Mouse (Mus musculus): ENCODE data around the gene Srarp. TPM values are rescaled to one million over a fixed set of nuclear protein-coding genes. Genes with fewer than 3 reads are reported as not detected.
A peak's percentile ranks its signal among the peaks of the same experiment; 100 is the strongest.

Gene Srarp
- polyA plus RNA-seq, 1 experiment from 2014 or later, result 0.62 TPM

DNA sequence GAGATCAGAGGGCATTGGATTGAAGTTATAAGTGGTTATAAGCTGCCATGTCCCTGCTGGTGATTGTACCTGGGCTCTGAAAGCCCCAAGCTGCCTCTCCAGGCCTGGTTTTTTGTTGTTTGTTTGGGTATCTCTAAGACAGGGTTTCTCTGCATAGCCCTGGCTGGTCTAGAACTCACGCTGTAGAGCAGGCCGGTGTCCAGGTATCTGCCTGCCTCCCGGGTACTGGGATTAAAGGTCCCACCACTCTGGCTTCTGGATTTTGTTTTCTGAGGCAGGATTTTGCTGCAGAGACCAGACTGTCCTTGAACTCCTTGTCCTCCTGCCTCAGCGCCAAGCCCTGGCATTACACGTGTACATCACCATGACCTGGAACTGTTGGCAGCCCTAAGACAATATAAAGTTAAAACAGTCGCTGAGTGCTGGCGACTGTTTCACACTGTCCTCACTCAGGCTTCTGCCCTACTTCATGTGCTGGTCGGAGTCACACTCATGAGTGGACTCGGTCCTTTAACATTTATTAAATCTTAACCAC, 16.1 kb upstream of the Srarp start:
- WGBS, result 94% methylated on average over 9 of the region's 9 CpGs
- peaks cover 21% of the 10 kb centered on the region for H3K36me3 ChIP-seq (ENCODE audit: control insufficient read depth, insufficient read depth, low read length)
- no peaks in the 10 kb centered on the region for H3K27me3 ChIP-seq (ENCODE audit: control insufficient read depth, insufficient read depth, low read depth, low read length)
- no peak overlapping the region for H3K4me3 ChIP-seq (ENCODE audit: low read depth, low read length)
- no peak overlapping the region for H3K27ac ChIP-seq (ENCODE audit: low read length)
- no peak overlapping the region for H3K4me2 ChIP-seq (ENCODE audit: low read length)
- H3K9me3 ChIP-seq (replicated peaks; ENCODE audit: control insufficient read depth, low read length, poor library complexity, severe bottlenecking), result no peaks in the 10 kb centered on the region
- H3K4me1 ChIP-seq (ENCODE audit: control insufficient read depth, insufficient read depth, low read length), result no peaks in the 10 kb centered on the region
- H3K9ac ChIP-seq (ENCODE audit: low read depth, low read length), result no peak overlapping the region
- no peak for ATAC-seq

DNA sequence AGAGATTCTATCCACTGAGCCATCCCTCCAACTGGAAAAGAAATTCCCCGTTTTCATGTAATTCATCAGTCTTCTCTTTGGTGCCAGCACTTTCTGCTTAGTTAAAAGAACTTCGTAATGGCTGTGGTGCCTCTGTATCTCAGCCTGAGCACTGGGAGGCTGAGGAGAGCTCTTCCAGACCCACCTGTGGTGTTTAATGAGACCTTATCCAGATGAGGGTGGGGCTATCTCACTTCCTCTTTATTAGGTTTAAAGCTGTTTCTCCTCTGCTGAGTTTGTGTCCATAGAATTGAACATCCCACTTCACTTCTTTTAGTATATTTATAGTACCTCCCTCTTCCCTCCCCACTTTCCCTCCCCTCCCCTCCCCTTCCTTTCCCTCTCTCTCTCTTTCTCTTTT, 15.3 kb upstream of the Srarp start:
- H3K27ac ChIP-seq (ENCODE audit: low read length), result no peak overlapping the region
- no peaks in the 10 kb centered on the region for H3K27me3 ChIP-seq (ENCODE audit: control insufficient read depth, insufficient read depth, low read depth, low read length)
- H3K4me1 ChIP-seq (ENCODE audit: control insufficient read depth, insufficient read depth, low read length), result no peaks in the 10 kb centered on the region; the same call in 1 of the 2 replicates
- no peak overlapping the region for H3K4me3 ChIP-seq (ENCODE audit: low read depth, low read length)
- no peak for ATAC-seq
- H3K4me2 ChIP-seq (ENCODE audit: low read length), result no peak overlapping the region
- 88% methylated on average over 2 of the region's 2 CpGs for WGBS
- H3K36me3 ChIP-seq (ENCODE audit: control insufficient read depth, insufficient read depth, low read length), result peaks cover 21% of the 10 kb centered on the region
- H3K9me3 ChIP-seq (replicated peaks; ENCODE audit: control insufficient read depth, low read length, poor library complexity, severe bottlenecking), result no peaks in the 10 kb centered on the region
- no peak overlapping the region for H3K9ac ChIP-seq (ENCODE audit: low read depth, low read length)

DNA sequence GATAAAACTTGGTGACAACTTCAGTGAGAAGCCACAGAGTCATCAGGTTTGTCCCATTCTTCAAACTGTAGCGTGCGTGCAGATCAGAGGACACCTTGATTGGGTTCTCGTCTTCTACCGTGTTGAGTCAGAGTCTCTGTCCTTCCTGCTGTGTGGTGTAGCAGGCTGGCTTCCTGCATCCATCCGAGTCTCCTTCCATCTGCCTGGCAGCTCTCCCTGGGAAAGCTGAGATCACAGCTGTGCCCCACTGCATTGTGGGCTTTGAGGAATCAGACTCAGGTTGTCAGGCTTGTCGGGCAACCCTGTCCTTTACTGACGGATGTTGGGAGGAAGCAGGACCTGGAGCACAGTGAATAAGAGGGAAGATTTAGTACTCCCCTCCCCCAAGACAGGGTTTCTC, 10.3 kb upstream of the Srarp start:
- H3K4me2 ChIP-seq (ENCODE audit: low read length), result no peak overlapping the region
- H3K27ac ChIP-seq (ENCODE audit: low read length), result no peak overlapping the region
- ATAC-seq, result no peak
- H3K9ac ChIP-seq (ENCODE audit: low read depth, low read length), result no peak overlapping the region
- H3K9me3 ChIP-seq (replicated peaks; ENCODE audit: control insufficient read depth, low read length, poor library complexity, severe bottlenecking), result no peaks in the 10 kb centered on the region
- peaks cover 16% of the 10 kb centered on the region for H3K4me1 ChIP-seq (ENCODE audit: control insufficient read depth, insufficient read depth, low read length)
- H3K4me3 ChIP-seq (ENCODE audit: low read depth, low read length), result no peak overlapping the region
- 77% methylated on average over 7 of the region's 7 CpGs for WGBS
- H3K36me3 ChIP-seq (ENCODE audit: control insufficient read depth, insufficient read depth, low read length), result peaks cover 16% of the 10 kb centered on the region
- no peaks in the 10 kb centered on the region for H3K27me3 ChIP-seq (ENCODE audit: control insufficient read depth, insufficient read depth, low read depth, low read length)

GRCm38 (mm10) chr4:141445328-141445720, 9.4 kb upstream of the Srarp start:
- Histone ChIP-seq H3K27me3 (ENCODE audit: control insufficient read depth, insufficient read depth, low read depth, low read length) (no peaks in the 10 kb centered on the region), H3K4me1 (ENCODE audit: control insufficient read depth, insufficient read depth, low read length) (peaks cover 16% of the 10 kb centered on the region), H3K9me3 (replicated peaks; ENCODE audit: control insufficient read depth, low read length, poor library complexity, severe bottlenecking) (no peaks in the 10 kb centered on the region), H3K4me3 (ENCODE audit: low read depth, low read length) (peak overlapping the region; percentile 99), H3K4me2 (ENCODE audit: low read length) (peak overlapping the region; percentile 89), H3K27ac (ENCODE audit: low read length) (peak overlapping the region; percentile 88), H3K36me3 (ENCODE audit: control insufficient read depth, insufficient read depth, low read length) (peaks cover 16% of the 10 kb centered on the region), H3K9ac (ENCODE audit: low read depth, low read length) (peak overlapping the region; percentile 99)
- ATAC-seq, result no peak
- 16% methylated on average over 14 of the region's 14 CpGs for WGBS

- Histone ChIP-seq H3K4me2 (ENCODE audit: low read length) (peak within 1 kb of the TSS; percentile 89), H3K9ac (ENCODE audit: low read depth, low read length) (peak within 1 kb of the TSS; percentile 99), H3K4me1 (ENCODE audit: control insufficient read depth, insufficient read depth, low read length) (peaks cover 16% of the 10 kb centered on the region), H3K36me3 (ENCODE audit: control insufficient read depth, insufficient read depth, low read length) (peaks cover 16% of the 10 kb centered on the region), H3K27ac (ENCODE audit: low read length) (peak within 1 kb of the TSS; percentile 88), H3K27me3 (ENCODE audit: control insufficient read depth, insufficient read depth, low read depth, low read length) (no peaks in the 10 kb centered on the region), H3K9me3 (replicated peaks; ENCODE audit: control insufficient read depth, low read length, poor library complexity, severe bottlenecking) (no peaks in the 10 kb centered on the region), H3K4me3 (ENCODE audit: low read depth, low read length) (peak within 1 kb of the TSS; percentile 99)
- WGBS, result under 1% methylated on average over 62 of the region's 102 CpGs
- ATAC-seq, result peak; percentile 95
Observed at GRCm38 (mm10) chr4:141444451-141445327, 8.8 kb upstream of the Srarp start, which contains the start of gene Zbtb17. Gene Zbtb17, plus strand, starts transcription at chr4:141444654.

DNA sequence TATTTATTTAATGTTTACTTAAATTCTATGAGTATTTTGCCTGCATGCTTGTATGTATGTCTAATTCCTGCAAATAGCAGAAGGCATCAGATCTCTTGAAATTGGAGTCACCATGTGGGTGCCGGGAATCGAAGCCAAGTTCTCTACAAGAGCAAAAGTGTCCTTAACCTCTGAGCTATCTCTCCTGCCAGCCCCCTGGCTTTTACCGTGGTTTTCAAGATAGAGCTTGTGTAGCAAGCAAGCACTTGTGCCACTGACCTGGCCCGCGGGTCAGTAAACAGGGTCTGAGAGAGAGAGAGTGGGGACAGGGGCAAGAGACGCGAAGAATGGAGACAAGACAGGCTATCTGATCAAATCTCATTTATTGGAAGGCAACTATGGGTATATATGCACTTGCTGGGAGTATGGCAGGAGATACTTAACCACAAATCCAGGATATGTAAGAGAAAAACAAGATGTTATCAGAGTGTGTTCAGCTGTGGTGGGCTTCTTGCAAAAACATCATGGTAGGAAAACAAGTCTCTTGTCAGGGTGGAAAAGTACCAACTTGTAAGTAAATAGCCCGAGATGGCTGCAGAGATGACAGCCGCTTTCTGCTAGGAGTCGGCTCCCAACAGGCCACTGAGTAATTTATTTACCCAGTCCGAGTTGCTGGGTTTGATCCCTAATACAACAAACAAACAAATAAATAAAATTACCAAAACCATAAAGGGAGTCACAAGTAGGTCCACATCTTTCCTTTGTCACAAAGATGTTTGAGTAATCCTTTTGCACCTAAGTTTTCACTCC, 7.9 kb upstream of the Srarp start:
- peaks cover 8% of the 10 kb centered on the region for H3K36me3 ChIP-seq (ENCODE audit: control insufficient read depth, insufficient read depth, low read length)
- H3K9me3 ChIP-seq (replicated peaks; ENCODE audit: control insufficient read depth, low read length, poor library complexity, severe bottlenecking), result no peaks in the 10 kb centered on the region
- H3K9ac ChIP-seq (ENCODE audit: low read depth, low read length), result peak overlapping the region; percentile 99; the same call in 1 of the 2 replicates
- peak overlapping the region; percentile 64 for H3K4me2 ChIP-seq (ENCODE audit: low read length)
- H3K27me3 ChIP-seq (ENCODE audit: control insufficient read depth, insufficient read depth, low read depth, low read length), result no peaks in the 10 kb centered on the region
- ATAC-seq, result no peak
- H3K27ac ChIP-seq (ENCODE audit: low read length), result no peak overlapping the region
- peak overlapping the region; percentile 99 for H3K4me3 ChIP-seq (ENCODE audit: low read depth, low read length)
- 52% methylated on average over 11 of the region's 11 CpGs for WGBS
- H3K4me1 ChIP-seq (ENCODE audit: control insufficient read depth, insufficient read depth, low read length), result peaks cover 16% of the 10 kb centered on the region

DNA sequence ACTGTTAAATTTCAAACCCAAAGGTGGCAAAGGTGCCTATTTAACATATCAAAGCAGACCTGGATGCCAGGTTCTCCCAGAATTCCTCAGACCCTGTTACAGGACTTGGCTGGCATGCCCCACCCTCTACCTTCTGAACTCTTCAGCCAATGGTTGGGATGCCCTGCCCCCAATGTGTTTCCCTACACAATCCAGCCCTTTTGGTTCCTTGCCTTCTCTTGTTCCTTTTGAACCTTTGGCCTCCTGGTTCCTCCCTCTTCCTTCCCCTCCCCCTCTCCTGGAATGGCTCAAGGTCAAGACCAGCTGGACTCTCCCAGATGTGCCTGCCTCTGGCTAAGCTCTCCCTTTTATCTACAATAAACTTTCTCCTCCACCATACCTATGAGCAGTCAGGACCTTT, 5.0 kb upstream of the Srarp start:
- Histone ChIP-seq H3K4me3 (ENCODE audit: low read depth, low read length) (no peak overlapping the region), H3K27ac (ENCODE audit: low read length) (no peak overlapping the region), H3K9me3 (replicated peaks; ENCODE audit: control insufficient read depth, low read length, poor library complexity, severe bottlenecking) (no peaks in the 10 kb centered on the region), H3K27me3 (ENCODE audit: control insufficient read depth, insufficient read depth, low read depth, low read length) (no peaks in the 10 kb centered on the region), H3K36me3 (ENCODE audit: control insufficient read depth, insufficient read depth, low read length) (no peaks in the 10 kb centered on the region), H3K4me1 (ENCODE audit: control insufficient read depth, insufficient read depth, low read length) (peaks cover 14% of the 10 kb centered on the region), H3K9ac (ENCODE audit: low read depth, low read length) (no peak overlapping the region), H3K4me2 (ENCODE audit: low read length) (no peak overlapping the region)
- ATAC-seq, result no peak

GRCm38 (mm10) chr4:141439083-141439803, 3.3 kb upstream of the Srarp start:
- H3K27me3 ChIP-seq (ENCODE audit: control insufficient read depth, insufficient read depth, low read depth, low read length), result no peaks in the 10 kb centered on the region
- 86% methylated on average over 12 of the region's 12 CpGs for WGBS
- H3K4me1 ChIP-seq (ENCODE audit: control insufficient read depth, insufficient read depth, low read length), result peaks cover 5% of the 10 kb centered on the region; the same call in 1 of the 2 replicates
- no peak overlapping the region for H3K4me2 ChIP-seq (ENCODE audit: low read length)
- H3K36me3 ChIP-seq (ENCODE audit: control insufficient read depth, insufficient read depth, low read length), result no peaks in the 10 kb centered on the region
- no peak overlapping the region for H3K4me3 ChIP-seq (ENCODE audit: low read depth, low read length)
- H3K27ac ChIP-seq (ENCODE audit: low read length), result no peak overlapping the region
- H3K9me3 ChIP-seq (replicated peaks; ENCODE audit: control insufficient read depth, low read length, poor library complexity, severe bottlenecking), result no peaks in the 10 kb centered on the region
- ATAC-seq, result no peak
- H3K9ac ChIP-seq (ENCODE audit: low read depth, low read length), result no peak overlapping the region

Measured in midbrain, embryonic 16.5 days (tissue).